Mouse (Mus musculus) embryonic facial prominence, embryonic 11.5 days (tissue): ENCODE data around the gene Zfp579. TPM values are rescaled to one million over a fixed set of nuclear protein-coding genes. Genes with fewer than 3 reads are reported as not detected.
"Not testable (repeated sequence)": the region's sequence is repeated elsewhere in the genome, so short reads cannot be mapped to it uniquely, and the experiment has no call there.

Source experiments
- ATAC-seq: fragments of 200-750 bp; cut with Nextera tagmentation; replicated peaks from 2 replicates; pipeline ENCODE4 v1.8.0; 2017; ENCODE audit warnings: low read depth; ENCODE audit not compliant: insufficient number of reproducible peaks, low FRiP score, low TSS enrichment
- DNase-seq: peaks from one replicate; pipeline ENCODE4 v3.0.0-alpha.2; 2015; ENCODE audit warnings: low spot score
- H3K27ac ChIP-seq: fragments of 300-500 bp; sonication (generic); replicated peaks from 2 replicates; pipeline ENCODE4 v1.5.1; 2014; ENCODE audit warnings: mild to moderate bottlenecking, low read depth, low read length, control low read depth
- H3K27me3 ChIP-seq: fragments of 300-500 bp; sonication (generic); 2 replicates; pipeline ENCODE4 v1.6.1; 2014; ENCODE audit warnings: mild to moderate bottlenecking, low read length, moderate library complexity, mixed read lengths; ENCODE audit not compliant: control insufficient read depth, insufficient read depth
- H3K36me3 ChIP-seq: fragments of 300-500 bp; sonication (generic); replicated peaks from 2 replicates; pipeline ENCODE4 v1.6.1; 2014; ENCODE audit warnings: low read depth, mild to moderate bottlenecking, low read length, moderate library complexity, mixed read lengths; ENCODE audit not compliant: control insufficient read depth, insufficient read depth
- H3K4me1 ChIP-seq: fragments of 300-500 bp; sonication (generic); 2 replicates; pipeline ENCODE4 v1.6.1; 2014; ENCODE audit warnings: low read length, mixed read lengths; ENCODE audit not compliant: control insufficient read depth, insufficient read depth
- H3K4me2 ChIP-seq: fragments of 300-500 bp; sonication (generic); 2 replicates; pipeline ENCODE4 v1.6.1; 2014; ENCODE audit warnings: low read depth, mild to moderate bottlenecking, control low read depth, low read length, moderate library complexity
- H3K4me3 ChIP-seq: fragments of 300-500 bp; sonication (generic); 2 replicates; pipeline ENCODE4 v1.5.1; 2014; ENCODE audit warnings: low read depth, low read length, control low read depth
- H3K9ac ChIP-seq: fragments of 300-500 bp; sonication (generic); replicated peaks from 2 replicates; pipeline ENCODE4 v1.6.1; 2014; ENCODE audit warnings: mild to moderate bottlenecking, control low read depth, low read length
- H3K9me3 ChIP-seq: fragments of 300-500 bp; sonication (generic); replicated peaks from 2 replicates; pipeline ENCODE4 v1.6.1; 2016; ENCODE audit warnings: mild to moderate bottlenecking, low read length, inconsistent platforms, mixed read lengths; ENCODE audit not compliant: control insufficient read depth
- WGBS: fragments of 180-500 bp; shearing (Covaris S2); extraction: QIAGEN DNeasy Blood & Tissue Kit; methylation state at CpG from one replicate; pipeline ENCODE4 v1.1.7; 2014; 5-methylcytosine and 5-hydroxymethylcytosine counted together
- polyA plus RNA-seq: library from polyadenylated mRNA; unstranded; fragments of >200 nt; fragmentation: Nextera tagmentation; extraction: Ambion mirVana; gene quantifications from 2 replicates; pipeline ENCODE4 v1.2.1, GENCODE M21; 2014

Zfp579 gene
- polyA plus RNA-seq, 1 experiment from 2014 or later: 25.3 TPM

- WGBS: under 1% methylated on average over 42 of the region's 42 CpGs
- peak within 1 kb of the TSS; percentile 80 for H3K9ac ChIP-seq
- H3K4me2 ChIP-seq: peak within 1 kb of the TSS; percentile 54
- H3K4me1 ChIP-seq: no peaks in the 10 kb centered on the region; the same call in 1 of the 2 replicates
- DNase-seq: peak; percentile 99
- peak within 1 kb of the TSS; percentile 62 for H3K4me3 ChIP-seq
- H3K27ac ChIP-seq: peak within 1 kb of the TSS; percentile 97
- H3K36me3 ChIP-seq: peaks cover 22% of the 10 kb centered on the region
- H3K27me3 ChIP-seq: no peaks in the 10 kb centered on the region
- peak; percentile 73 for ATAC-seq
- H3K9me3 ChIP-seq: no peaks in the 10 kb centered on the region
These were observed 18.5 kb upstream of the Zfp579 start, which contains the start of the genes Zfp524 and Fiz1 for GRCm38 (mm10) chr7:5014251-5015117. Gene Zfp524 (plus strand): TSS chr7:5014415. Gene Fiz1 (minus strand): TSS chr7:5014697.

DNA sequence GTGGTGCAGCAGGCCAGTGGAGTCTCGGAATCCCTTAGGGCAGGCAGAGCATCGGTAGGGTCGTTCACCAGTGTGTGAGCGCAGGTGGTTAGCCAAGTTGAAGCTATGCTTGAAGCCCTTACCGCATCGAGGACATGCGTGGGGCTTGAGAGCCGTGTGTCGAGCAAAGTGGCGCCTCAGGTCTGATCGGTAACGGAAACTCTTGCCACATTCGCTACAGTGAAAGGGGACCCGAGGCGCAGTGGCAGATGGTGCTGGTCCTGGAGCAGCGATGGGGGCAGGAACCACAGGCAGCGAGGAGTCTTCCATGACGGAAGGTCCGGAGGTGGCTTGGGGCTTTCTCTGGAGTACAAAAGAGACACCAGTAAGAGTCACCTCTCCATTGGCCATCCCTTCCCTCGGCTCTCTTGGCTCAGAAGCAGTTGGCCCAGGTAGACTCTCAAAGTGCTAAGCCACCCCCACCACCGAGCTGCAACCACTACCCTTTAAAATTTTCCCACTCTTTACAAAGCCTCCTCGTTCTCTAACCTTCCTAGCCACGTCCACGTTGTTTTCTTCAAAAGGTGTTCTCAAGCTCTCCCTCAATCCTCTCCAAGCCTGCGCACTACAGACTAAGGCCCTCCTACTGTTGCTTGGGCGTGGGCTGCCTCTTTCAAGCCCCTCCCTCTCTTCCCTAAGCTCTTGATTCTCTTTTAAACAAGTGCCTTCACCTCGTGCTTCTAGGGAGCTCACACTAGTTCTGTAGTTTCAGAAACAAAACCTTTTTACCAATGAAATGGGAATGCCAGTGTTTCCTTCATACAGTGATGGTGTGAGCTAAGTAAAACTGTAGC, 16.9 kb upstream of the Zfp579 start:
- 92% methylated on average over 27 of the region's 27 CpGs for WGBS
- Histone ChIP-seq H3K9ac (no peak overlapping the region), H3K4me1 (no peaks in the 10 kb centered on the region; the same call in 1 of the 2 replicates), H3K27ac (no peak overlapping the region), H3K4me3 (0 out of 2 replicates have a peak overlapping the region, but pooled peaks have one; percentile 5), H3K9me3 (no peaks in the 10 kb centered on the region), H3K27me3 (no peaks in the 10 kb centered on the region), H3K36me3 (peaks cover 33% of the 10 kb centered on the region), H3K4me2 (no peak overlapping the region)
- DNase-seq (no peak), ATAC-seq (no peak)

GRCm38 (mm10) chr7:5008229-5008628, 12.3 kb upstream of the Zfp579 start:
- Histone ChIP-seq H3K27me3 (no peaks in the 10 kb centered on the region), H3K4me1 (no peaks in the 10 kb centered on the region; the same call in 1 of the 2 replicates), H3K9ac (no peak overlapping the region), H3K4me2 (no peak overlapping the region), H3K36me3 (peaks cover 45% of the 10 kb centered on the region), H3K27ac (no peak overlapping the region), H3K4me3 (no peak overlapping the region), H3K9me3 (no peaks in the 10 kb centered on the region)
- 94% methylated on average over 26 of the region's 26 CpGs for WGBS
- ATAC-seq: no peak
- DNase-seq: no peak

GRCm38 (mm10) chr7:5002876-5003275, 6.9 kb upstream of the Zfp579 start:
- ATAC-seq, H3K4me2 ChIP-seq, H3K9me3 ChIP-seq, H3K4me3 ChIP-seq, H3K4me1 ChIP-seq, H3K27ac ChIP-seq, DNase-seq, H3K9ac ChIP-seq, H3K27me3 ChIP-seq: not testable (repeated sequence)
- 68% methylated on average over 8 of the region's 8 CpGs for WGBS
- peaks cover 12% of the 10 kb centered on the region for H3K36me3 ChIP-seq

- Histone ChIP-seq H3K4me2 (no peak overlapping the region), H3K36me3 (no peaks in the 10 kb centered on the region), H3K9me3 (no peaks in the 10 kb centered on the region), H3K9ac (no peak overlapping the region), H3K27me3 (no peaks in the 10 kb centered on the region; the same call in 1 of the 2 replicates), H3K4me3 (no peak overlapping the region), H3K4me1 (no peaks in the 10 kb centered on the region), H3K27ac (no peak overlapping the region)
- ATAC-seq (no peak), DNase-seq (no peak)
- 73% methylated on average over 2 of the region's 2 CpGs for WGBS
These were observed 3.9 kb upstream of the Zfp579 start for GRCm38 (mm10) chr7:4999876-5000275.

DNA sequence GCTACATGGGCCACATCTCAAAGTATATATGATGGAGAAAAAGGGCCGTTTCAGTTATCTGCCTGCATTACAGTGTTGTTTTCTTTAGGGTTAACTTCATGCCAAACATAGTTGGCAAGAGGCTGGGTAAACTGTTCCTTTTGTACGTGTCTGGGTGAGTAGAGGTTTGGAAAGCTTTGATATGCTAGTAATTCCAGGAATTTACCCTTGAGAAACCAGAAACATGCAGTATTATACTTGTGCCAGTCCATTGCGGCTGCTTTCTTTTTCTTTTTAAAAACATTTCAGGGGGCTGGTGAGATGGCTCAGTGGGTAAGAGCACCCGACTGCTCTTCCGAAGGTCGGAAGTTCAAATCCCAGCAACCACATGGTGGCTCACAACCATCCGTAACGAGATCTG, 976 bp upstream of the Zfp579 start:
- Histone ChIP-seq H3K9me3 (no peaks in the 10 kb centered on the region), H3K27ac (no peak overlapping the region), H3K4me1 (no peaks in the 10 kb centered on the region), H3K27me3 (peaks cover 21% of the 10 kb centered on the region), H3K9ac (no peak overlapping the region), H3K4me3 (peak overlapping the region; percentile 77), H3K4me2 (peak overlapping the region; percentile 62), H3K36me3 (peaks cover 4% of the 10 kb centered on the region; the same call in 1 of the 2 replicates)
- 69% methylated on average over 8 of the region's 8 CpGs for WGBS
- no peak for ATAC-seq
- DNase-seq: no peak

DNA sequence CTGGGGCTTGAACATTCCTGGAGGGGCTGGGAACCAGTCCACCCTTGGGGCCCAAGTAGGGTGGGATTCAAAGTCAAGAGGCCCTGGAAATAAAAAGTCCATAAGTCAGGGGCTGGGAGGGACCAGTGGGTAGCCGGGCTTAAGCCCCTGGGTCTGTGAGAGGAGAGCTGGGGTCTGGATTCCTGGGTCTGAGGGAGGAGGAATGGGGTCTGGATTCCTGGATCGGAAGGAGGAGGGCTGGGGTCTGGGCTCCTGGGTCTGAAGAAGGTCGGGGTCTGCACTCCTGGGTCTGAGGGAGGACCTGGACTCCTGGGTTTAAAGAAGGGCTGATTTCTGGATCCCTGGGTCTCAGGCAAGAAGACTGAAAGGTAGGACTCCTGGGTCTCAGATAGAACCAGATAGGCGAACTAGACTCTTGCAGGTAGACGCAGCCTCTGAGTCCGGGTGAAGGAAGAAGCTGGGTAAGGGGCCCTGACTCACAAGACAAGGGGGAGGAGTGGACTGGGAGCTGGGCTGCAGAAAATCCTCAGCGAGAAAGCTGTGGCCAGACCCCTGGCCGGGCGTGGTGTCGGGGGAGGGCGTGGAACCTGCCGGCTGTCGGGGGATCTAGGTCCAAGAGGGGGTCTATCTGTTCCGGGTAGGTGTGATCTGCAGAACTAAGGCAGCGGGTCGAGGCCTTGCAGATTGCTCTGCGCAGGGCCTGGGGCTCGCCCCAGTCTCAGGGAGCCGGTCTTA, 523 bp downstream of the Zfp579 start:
- H3K4me3 ChIP-seq: peak overlapping the region; percentile 77
- H3K27me3 ChIP-seq: peaks cover 21% of the 10 kb centered on the region
- H3K36me3 ChIP-seq: peaks cover 4% of the 10 kb centered on the region; the same call in 1 of the 2 replicates
- peak overlapping the region; percentile 62 for H3K4me2 ChIP-seq
- WGBS: 5% methylated on average over 19 of the region's 19 CpGs
- no peak; the same call in 1 of the 2 replicates for ATAC-seq
- peak overlapping the region; percentile 89 for H3K9ac ChIP-seq
- no peak for DNase-seq
- H3K9me3 ChIP-seq: no peaks in the 10 kb centered on the region
- no peaks in the 10 kb centered on the region for H3K4me1 ChIP-seq
- H3K27ac ChIP-seq: no peak overlapping the region
